Comparison of ENCODE assay signal across 8 mouse cellular contexts in genomic region chr4:155251147-155251546, GRCm38 (mm10). TPM values are rescaled to one million over a fixed set of nuclear protein-coding genes. Genes with fewer than 3 reads are reported as not detected.
A peak's percentile ranks its signal among the peaks of the same experiment; 100 is the strongest.
DNase-seq lines count a peak whose midpoint lies in the region; ATAC-seq lines count a peak whose summit lies in the region.

No protein-coding gene starts in this region.

- peak; percentile 82 for DNase-seq in cerebellum, adult 9-10 months
- DNase-seq in cerebellum, postnatal 4 days (ENCODE audit: low spot score in 2 of 2) = no peak
- DNase-seq in neural tube, embryonic 11.5 days (ENCODE audit: low spot score) = no peak
- DNase-seq in neural tube, embryonic 10.5 days (ENCODE audit: extremely low spot score, low spot score) = no peak
- no peak for DNase-seq in thymus, postnatal 14 days
- DNase-seq in ovary, postnatal 36 days (ENCODE audit: low spot score) = no peak
- no peak for DNase-seq in left cerebral cortex, adult 9 months (ENCODE audit: low spot score in 2 of 2)

- no peak overlapping the region for H3K27ac ChIP-seq in neural tube, embryonic 11.5 days (ENCODE audit: low read depth, low read length)
- no peak overlapping the region for H3K27ac ChIP-seq in liver, embryonic 12.5 days

- H3K36me3 ChIP-seq in neural tube, embryonic 11.5 days (ENCODE audit: control insufficient read depth, insufficient read depth, low read length) = no peaks in the 10 kb centered on the region; the same call in 1 of the 2 replicates
- peaks cover 10% of the 10 kb centered on the region for H3K36me3 ChIP-seq in liver, embryonic 12.5 days

- WGBS in neural tube, embryonic 11.5 days = 71% methylated on average over 3 of the region's 3 CpGs
- WGBS in liver, embryonic 12.5 days (ENCODE audit: insufficient replicate concordance) = 78% methylated on average over 3 of the region's 3 CpGs

- H3K4me1 ChIP-seq in neural tube, embryonic 11.5 days (ENCODE audit: control insufficient read depth, insufficient read depth, low read length) = peaks cover 8% of the 10 kb centered on the region
- H3K4me1 ChIP-seq in liver, embryonic 12.5 days = peaks cover 38% of the 10 kb centered on the region

- peak overlapping the region; percentile 78 for H3K9ac ChIP-seq in neural tube, embryonic 11.5 days (ENCODE audit: low read length)
- H3K9ac ChIP-seq in liver, embryonic 12.5 days = peak overlapping the region; percentile 73; the same call in 1 of the 2 replicates

- H3K27me3 ChIP-seq in neural tube, embryonic 11.5 days (ENCODE audit: control insufficient read depth, insufficient read depth, low read length) = no peaks in the 10 kb centered on the region
- no peaks in the 10 kb centered on the region for H3K27me3 ChIP-seq in liver, embryonic 12.5 days (replicated peaks)

- ATAC-seq in neural tube, embryonic 11.5 days (ENCODE audit: insufficient read depth, low FRiP score, low TSS enrichment) = no peak
- ATAC-seq in liver, embryonic 12.5 days = no peak

- peak overlapping the region; percentile 72; the same call in 1 of the 2 replicates for H3K4me3 ChIP-seq in neural tube, embryonic 11.5 days (ENCODE audit: low read depth, low read length)
- peak overlapping the region; percentile 66; the same call in 1 of the 2 replicates for H3K4me3 ChIP-seq in liver, embryonic 12.5 days

- peak overlapping the region; percentile 93 for H3K4me2 ChIP-seq in neural tube, embryonic 11.5 days (ENCODE audit: low read depth)
- peak overlapping the region; percentile 85 for H3K4me2 ChIP-seq in liver, embryonic 12.5 days

- no peaks in the 10 kb centered on the region for H3K9me3 ChIP-seq in neural tube, embryonic 11.5 days (ENCODE audit: control insufficient read depth, low read length)
- no peaks in the 10 kb centered on the region for H3K9me3 ChIP-seq in liver, embryonic 12.5 days (replicated peaks)

RNA-seq across cellular contexts. Expression of gene Faap20, which starts 1.5 kb away (rescaled TPM):
- 96.6 and 98.1 TPM in 2 replicates for polyA plus RNA-seq in neural tube, embryonic 11.5 days (2014; fragmentation: Nextera tagmentation; extraction: Ambion mirVana)
- 25.8 and 31.2 TPM in 2 replicates for polyA plus RNA-seq in liver, embryonic 12.5 days (2016; fragmentation: Nextera tagmentation; extraction: Ambion mirVana)

RNA-seq across cellular contexts. Expression of gene Ski, which starts 28.8 kb away (rescaled TPM):
- 15.1 and 16.6 TPM in 2 replicates for polyA plus RNA-seq in neural tube, embryonic 11.5 days (2014; fragmentation: Nextera tagmentation; extraction: Ambion mirVana)
- polyA plus RNA-seq in liver, embryonic 12.5 days (2016; fragmentation: Nextera tagmentation; extraction: Ambion mirVana) = 3.5 and 3.8 TPM in 2 replicates
